Mouse (Mus musculus): ENCODE results near the gene Rabl6.

DNA sequence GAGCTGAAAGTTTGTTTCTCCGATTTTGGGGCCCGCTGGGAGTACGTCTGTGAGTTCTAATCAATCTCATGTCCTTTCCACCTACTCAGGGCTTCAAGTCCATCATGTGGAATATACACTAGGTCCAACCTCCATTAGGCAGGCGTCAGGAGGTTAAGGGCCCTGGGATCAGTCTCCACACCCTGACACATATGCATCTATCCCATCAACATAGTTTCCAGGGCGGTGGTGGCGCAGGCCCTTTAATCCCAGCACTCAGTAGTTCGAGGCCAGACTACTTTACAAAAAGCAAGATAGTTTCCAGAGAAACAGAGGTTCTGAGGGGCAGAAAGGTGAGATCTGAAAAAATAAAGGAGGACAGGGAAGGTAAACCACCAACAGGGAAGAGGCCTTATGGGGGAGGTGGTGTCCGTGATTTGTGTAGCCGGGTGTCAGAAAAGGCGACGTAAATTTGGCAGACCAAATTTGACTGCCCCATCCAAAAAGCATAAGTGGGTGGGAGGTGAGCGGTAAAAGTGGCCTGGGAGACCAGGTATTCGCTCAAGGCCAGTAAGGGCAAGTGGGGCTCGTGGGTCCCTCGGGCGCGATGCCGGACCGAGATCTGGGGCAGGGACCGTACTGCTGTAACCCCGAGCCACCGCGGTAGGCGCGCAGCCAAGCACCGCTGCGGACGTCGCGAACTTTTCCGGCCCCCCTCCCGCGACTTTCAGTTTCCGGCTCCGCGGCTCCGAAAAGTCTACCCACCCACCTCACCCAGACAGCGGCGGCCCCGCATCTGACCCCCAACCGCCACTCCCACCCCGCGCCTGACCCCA lies 62.1 kb downstream of the Rabl6 start:
- no peak for TF ChIP-seq CTCF (IDR thresholded peaks at IDR 0.05; ENCODE audit: low read depth)
- TF ChIP-seq EP300 (IDR thresholded peaks at IDR 0.05; ENCODE audit: low read depth) = no peak

All from heart, postnatal 0 days (tissue).